Mouse (Mus musculus): ENCODE measurements around the gene Ttc7.
A peak's percentile ranks its signal among the peaks of the same experiment; 100 is the strongest.

Ttc7 gene

GRCm38 (mm10) chr17:87282706-87283053 is at the start of gene Ttc7:
Gene Ttc7 (plus strand): TSS chr17:87282886.
- DNase-seq (ENCODE audit: low read depth, low spot score), result peak; percentile 82

DNA sequence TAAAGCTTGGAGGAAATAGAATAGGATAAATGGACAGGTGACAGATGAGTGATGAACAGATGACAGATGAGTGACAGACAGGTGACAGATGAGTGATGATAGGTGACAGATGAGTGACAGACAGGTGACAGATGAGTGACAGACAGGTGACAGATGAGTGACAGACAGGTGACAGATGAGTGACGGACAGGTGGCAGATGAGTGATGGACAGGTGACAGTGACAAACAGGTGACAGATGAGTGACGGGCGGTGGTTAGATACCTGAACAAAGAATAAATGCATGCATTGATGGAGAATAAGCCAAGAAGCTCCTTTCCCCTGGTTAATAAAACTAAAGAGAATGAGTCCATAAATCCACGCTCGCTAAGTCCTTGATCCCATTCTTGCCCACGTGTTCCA is 47.7 kb upstream of the Ttc7 start:
- no peak for DNase-seq (ENCODE audit: low read depth, low spot score)

GRCm38 (mm10) chr17:87236725-87237650 is 45.7 kb upstream of the Ttc7 start:
- no peak for DNase-seq (ENCODE audit: low read depth, low spot score)

DNA sequence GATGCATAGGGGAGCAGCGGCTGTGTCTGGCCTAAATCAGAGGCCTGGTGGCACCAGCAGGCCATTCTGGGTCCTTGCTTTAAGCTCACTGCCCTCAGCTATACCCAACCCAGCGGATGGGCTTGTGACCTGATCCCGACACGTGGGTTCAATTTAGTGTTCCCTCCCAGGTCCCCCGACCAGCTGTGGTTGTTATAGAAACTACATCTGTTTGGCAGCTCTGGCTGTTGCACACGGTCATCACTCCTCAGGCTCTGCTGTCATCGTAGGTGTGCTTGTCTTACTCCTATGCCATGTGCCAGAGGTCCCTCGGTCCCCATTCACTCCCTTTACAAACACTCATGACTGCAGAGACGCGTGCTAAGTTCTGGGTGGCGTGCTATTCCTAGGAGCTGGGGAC is 44.9 kb upstream of the Ttc7 start:
- no peak for DNase-seq (ENCODE audit: low read depth, low spot score)

DNA sequence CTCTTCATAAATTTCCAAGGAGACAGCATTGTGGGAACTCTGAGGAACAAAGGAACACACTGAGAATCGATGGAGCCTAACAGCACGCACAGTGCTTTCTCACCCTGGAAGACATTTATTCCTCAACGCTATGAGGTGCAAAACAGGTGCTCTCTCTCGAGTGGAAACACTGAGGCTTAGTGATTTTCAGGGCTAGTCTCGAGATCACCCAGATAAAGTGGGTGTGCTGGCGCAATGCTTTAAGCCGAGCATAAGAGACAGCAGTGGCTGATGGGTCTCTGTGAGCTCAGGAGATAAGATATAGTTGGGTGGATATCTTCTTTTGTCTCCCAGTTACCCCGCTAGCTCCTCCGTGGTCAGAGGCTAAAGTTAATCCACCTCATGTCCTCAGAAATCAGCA is 36.6 kb upstream of the Ttc7 start:
- no peak for DNase-seq (ENCODE audit: low read depth, low spot score)

DNA sequence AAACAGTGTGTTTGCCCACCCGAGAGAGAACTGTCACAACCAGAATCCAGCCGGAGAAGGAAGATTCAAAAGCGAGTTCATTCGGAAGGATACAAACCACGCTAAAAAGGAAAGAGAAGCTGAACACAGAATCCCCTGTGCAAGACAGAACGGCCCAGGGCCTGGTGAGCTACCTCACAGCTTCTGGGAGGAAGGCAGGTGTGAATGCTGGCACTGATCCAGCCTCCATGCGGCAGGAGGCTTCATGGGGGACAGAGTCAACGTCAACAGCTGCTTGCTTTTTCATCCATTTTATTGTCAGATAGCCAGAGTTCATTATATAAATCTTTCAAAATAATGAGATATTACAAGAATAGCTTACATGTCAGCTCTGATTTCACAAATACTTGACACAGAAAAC is 28.3 kb upstream of the Ttc7 start:
- no peak for DNase-seq (ENCODE audit: low read depth, low spot score)

DNA sequence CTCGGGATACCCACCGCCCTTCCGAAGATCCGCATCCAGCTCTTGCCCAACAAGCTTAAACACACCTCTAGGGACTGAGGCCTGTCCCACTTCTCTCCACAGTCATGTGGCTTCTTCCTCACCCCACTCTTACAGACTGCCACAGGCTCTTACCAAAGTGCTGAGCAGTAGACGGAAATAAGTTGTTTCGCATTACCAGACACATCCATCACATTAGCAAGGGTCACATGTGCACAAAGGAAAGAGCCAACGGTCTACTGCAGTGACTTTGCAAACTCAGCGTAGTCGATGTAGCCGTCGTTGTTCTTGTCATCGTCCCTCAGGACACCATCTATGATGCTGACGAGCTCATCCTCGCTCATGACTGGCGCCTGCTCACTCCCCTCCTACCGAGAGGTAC is 27.0 kb upstream of the Ttc7 start:
- DNase-seq (ENCODE audit: low read depth, low spot score), result no peak

DNA sequence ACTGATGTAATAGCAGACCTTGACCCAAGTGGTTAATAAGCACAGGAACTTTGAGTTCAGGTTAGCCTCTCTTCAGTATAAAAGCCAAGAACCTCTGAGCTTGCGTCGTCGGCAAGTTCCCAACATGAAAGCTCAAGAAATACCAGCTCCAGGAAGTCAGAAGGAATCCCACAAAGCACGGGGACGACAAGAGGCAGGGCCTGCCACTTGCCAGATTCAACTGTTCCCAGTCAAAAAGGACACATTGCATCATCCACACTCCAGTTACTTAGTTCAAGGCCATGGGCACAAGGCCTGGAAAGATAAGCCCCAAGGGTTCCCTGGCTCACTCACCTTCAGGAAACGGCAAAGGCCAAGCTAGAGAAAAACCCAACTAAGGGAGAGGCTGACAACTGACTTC is 19.3 kb upstream of the Ttc7 start:
- DNase-seq (ENCODE audit: low read depth, low spot score), result no peak

GRCm38 (mm10) chr17:87264054-87264830 is 18.4 kb upstream of the Ttc7 start:
- DNase-seq (ENCODE audit: low read depth, low spot score), result no peak

DNA sequence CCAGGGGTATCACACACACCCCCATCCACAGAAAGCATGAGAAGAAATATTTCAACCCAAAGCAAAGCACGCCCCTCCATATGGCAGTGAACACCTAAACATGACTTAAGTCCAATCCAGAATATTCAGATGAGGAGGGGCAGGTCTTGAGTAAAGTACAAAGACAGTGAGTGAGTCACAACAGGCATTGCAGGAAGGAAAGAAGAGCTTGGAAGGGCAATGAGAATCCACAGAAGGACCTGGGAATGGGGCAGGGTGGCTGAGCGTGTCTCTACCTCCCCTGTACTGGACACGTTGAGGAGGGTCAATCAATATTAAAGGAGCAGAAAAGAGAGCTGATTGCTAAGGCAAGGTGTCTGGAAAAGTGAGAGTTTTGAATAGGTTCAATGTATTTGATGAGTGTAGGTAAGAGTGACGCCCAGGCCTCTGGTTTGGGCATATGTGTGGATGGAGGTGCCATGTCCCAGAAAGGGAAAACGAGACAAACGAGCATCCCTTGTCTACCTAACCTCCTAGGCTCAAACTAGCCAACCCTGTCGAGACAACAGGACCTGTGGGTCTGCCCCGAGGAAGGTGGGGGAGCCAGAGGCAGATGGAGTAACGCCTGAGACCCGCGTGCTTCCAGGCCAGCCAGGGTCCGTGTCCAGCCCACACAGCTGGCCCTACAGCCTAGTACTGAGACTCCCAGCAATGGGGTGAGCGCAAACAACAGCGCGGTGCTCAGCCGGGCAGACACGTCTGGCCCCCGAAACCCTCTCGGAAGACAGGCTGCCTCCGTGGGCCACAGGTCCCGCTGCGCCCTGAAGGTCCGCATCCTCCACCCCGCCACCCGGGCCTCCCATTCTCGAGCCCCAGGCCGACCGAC is 17.5 kb upstream of the Ttc7 start:
- DNase-seq (ENCODE audit: low read depth, low spot score), result no peak

DNA sequence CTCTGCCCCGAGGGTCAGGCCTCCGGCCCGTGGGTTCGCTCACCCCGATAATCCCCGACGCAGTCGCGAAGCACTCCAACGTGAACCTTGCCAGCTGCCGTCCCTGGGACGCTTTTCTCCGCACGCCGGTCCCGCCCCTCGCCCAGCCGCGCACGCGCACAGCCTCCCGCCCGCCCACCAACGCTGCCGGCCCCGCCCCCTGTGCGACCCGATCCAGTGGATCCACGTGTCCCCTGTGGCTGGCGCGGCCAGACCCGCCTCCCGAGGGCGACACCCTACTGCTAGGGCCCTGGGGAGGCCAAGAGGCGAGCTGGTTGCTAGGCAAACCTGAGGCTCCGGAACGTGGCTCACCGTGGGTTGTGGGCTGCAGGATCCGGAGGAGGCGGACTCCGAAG is 16.9 kb upstream of the Ttc7 start, which contains the start of gene Mcfd2:
TSS of gene Mcfd2 (minus strand) at position 144 of the 395 bp plus-strand sequence.
- peak; percentile 65 for DNase-seq (ENCODE audit: low read depth, low spot score)

GRCm38 (mm10) chr17:87269454-87269853 is 13.2 kb upstream of the Ttc7 start:
- no peak for DNase-seq (ENCODE audit: low read depth, low spot score)

DNA sequence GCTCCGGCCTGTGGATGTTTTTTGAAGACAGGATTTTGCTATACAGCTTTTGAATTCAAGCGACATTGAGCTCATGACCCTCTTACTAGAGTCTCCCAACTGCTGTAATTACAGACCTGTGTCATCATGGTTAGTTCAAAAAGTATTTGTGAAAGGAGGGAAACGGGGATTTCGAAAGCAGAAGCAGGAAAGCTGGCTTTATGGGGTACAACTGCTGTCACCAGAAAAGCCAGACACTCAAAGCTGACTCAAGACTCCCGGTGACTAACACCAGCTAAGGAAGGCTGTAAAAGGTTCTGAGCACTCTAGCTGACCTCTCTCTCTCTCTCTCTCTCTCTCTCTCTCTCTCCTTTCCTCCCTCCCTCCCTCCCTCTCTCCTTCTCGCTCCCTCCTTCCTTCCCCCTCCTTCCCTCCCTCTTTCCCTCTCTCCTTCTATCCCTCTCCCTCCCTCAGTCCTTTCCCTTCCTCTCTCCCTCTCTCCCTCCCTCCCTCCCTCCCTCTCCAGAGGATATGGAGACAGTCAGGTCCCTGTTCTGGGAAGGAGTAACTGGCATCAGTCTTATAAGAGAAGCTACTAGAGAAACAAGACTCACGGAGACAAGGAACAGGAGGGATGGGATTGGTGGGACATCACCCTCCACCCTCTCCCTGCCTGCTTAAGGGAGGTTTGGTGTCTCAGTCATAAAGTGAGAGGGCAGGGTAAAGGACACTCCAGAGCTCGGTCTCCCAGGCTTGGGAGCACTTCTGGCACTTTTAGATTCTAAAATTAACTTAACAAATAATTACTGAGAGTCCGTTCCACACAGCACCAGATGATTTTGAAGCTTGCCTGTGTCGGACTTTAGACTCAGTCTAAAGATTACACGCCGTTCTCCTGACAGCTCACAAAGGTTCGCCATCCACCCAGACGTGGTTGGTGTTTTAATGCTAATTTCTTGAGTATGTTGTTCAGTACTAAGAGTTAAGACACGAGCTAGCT is 7.0 kb upstream of the Ttc7 start:
- no peak for DNase-seq (ENCODE audit: low read depth, low spot score)

DNA sequence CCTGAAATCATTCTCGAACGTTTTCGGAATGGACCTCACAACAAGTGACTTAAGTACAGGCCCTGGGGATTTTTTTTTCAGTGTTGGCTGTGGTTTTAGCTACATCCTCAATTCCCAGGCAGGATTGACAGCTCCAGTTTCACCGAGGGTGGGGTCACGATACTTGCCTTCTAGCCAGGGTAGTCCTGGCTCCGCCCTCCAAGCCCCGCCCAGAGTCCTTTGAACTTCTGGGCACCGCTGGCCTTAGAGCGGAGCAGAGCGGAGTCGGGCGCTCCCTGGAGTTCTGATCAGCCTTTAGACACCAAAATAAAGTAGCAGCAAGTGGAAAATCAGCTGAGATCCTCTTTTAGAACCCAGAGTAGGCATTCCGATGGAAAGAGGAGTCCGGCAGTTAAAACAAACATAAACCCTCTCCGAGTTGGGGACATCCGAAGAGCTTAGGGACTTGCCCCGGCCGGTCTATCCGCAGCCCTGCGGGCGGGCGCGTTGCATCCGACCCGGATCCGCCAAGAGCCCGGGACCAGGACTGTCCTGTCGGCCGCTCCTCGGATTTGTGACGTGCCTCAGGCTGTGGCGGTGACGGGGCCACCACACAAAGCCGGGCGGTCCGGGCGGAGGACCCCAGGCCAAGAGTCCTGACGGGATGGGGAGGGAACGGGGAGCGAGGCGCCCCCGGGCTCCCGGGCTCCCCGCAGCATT is 530 bp upstream of the Ttc7 start:
- peak; percentile 42 for DNase-seq (ENCODE audit: low read depth, low spot score)

- DNase-seq (ENCODE audit: low read depth, low spot score), result peak; percentile 34
Measured at GRCm38 (mm10) chr17:87283055-87283754, 519 bp downstream of the Ttc7 start.

DNA sequence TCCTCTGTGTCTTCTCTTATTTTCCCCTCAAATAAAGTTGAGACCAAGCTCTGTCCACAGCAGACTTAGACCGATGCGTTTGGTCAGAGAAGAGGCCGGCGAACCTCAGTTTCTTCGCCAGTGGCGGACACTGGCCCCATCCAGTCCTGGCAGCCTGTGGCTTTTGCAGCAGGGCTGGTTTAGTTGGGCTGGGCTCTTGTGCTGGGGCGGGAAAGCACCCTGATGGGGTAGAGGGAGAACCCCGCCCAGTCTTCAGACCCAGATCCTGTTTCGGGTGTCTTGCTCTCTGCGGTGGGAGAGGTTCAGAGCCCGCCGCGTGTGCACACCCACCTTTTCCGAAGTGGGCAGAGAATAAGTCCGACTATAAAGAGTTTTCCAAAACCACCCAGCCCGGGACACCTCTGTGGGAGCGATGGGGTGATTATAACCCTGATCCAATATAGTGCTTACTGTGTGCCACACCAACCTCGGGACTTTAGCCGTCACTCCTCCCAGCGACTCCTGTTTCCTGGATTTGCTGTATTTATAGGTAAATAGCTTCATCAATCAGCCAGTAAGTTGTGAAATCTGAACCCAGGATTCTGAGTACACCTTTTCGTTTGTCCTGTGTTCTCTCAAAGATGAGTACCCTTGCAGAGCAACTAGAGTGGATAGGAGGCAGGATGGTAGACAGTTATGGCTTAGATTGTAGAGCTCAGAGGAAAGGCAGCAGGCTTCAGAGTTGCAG is 1.2 kb downstream of the Ttc7 start:
- no peak for DNase-seq (ENCODE audit: low read depth, low spot score)

- DNase-seq (ENCODE audit: low read depth, low spot score), result no peak
Measured at GRCm38 (mm10) chr17:87284482-87285040, 1.9 kb downstream of the Ttc7 start.

- no peak for DNase-seq (ENCODE audit: low read depth, low spot score)
Measured at GRCm38 (mm10) chr17:87285731-87286465, 3.2 kb downstream of the Ttc7 start.
